Mouse (Mus musculus): Measurements from ENCODE around the gene Ttc27. TPM values are rescaled to one million over a fixed set of nuclear protein-coding genes. Genes with fewer than 3 reads are reported as not detected.

The Ttc27 gene
- polyA plus RNA-seq, 1 experiment from 2014 or later = 23.6 TPM

DNA sequence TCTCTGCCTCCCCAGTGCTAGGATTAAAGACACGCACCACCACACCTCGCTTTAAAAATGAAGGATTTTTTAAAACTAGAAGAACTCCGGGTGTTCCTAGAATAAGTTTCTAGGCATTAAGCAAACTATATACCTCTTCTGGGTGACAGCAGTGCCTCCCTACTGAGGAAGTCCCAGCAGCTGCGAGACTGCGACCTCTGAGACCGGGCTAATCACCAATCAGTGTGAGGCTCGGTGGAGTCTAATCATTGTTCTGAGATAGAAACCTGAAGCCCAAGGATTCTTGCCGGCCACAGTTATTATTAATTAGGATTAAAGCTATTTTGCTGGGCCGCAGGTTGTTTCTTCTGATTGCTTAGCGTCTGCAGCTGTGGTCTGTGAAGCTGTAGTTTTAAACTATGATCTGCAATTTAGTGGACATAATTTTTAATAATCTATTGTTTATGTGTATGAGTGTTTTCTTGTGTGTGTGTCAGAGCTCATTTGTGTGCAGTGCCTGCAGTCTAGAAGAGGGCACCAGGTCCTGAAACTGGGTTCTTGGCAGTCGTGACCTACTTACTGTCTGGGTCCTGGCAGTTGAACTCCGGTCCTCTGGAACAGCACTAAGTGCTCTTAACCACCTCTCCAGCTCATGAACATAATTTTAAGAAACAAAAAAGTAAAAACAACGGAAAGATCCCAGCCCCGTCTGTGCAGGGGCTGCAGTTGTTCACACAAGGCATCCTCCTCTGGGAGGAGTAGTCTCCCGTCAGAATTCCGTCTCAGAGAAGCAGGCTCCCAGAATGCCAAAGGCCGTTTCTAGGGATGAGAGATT is 142.9 kb downstream of the Ttc27 start:
- H3K36me3 ChIP-seq = peaks cover 3% of the 10 kb centered on the region; the same call in 1 of the 2 replicates
- H3K4me1 ChIP-seq = peaks cover 26% of the 10 kb centered on the region
- WGBS = 67% methylated on average over 17 of the region's 17 CpGs
- no peak for DNase-seq (ENCODE audit: low spot score)
- H3K4me3 ChIP-seq = no peak overlapping the region
- no peaks in the 10 kb centered on the region for H3K9me3 ChIP-seq
- H3K27me3 ChIP-seq (ENCODE audit: insufficient read depth, poor library complexity, severe bottlenecking) = no peaks in the 10 kb centered on the region
- no peak overlapping the region for H3K27ac ChIP-seq

DNA sequence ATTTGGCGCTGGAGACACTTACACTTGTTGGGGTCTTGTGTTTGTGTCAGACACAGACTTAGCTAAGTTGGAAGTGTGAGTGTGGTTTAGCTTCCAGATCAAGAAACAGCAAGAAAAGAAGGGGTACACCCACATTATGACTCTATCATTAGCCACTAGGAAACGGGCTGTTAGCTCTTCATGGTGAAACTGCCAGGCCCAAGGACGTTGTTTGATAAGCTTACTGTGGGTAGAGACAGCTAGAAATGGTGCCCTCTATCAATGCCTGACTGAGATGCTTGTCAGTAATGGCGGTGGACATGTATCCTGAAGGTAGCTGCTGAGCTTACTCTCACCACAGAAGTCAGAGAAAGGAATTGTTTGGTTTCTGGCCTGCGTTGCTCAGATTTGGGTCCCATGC is 146.3 kb downstream of the Ttc27 start:
- no peak overlapping the region for H3K4me3 ChIP-seq
- peaks cover 58% of the 10 kb centered on the region for H3K4me1 ChIP-seq
- WGBS = 77% methylated on average over 5 of the region's 5 CpGs

DNA sequence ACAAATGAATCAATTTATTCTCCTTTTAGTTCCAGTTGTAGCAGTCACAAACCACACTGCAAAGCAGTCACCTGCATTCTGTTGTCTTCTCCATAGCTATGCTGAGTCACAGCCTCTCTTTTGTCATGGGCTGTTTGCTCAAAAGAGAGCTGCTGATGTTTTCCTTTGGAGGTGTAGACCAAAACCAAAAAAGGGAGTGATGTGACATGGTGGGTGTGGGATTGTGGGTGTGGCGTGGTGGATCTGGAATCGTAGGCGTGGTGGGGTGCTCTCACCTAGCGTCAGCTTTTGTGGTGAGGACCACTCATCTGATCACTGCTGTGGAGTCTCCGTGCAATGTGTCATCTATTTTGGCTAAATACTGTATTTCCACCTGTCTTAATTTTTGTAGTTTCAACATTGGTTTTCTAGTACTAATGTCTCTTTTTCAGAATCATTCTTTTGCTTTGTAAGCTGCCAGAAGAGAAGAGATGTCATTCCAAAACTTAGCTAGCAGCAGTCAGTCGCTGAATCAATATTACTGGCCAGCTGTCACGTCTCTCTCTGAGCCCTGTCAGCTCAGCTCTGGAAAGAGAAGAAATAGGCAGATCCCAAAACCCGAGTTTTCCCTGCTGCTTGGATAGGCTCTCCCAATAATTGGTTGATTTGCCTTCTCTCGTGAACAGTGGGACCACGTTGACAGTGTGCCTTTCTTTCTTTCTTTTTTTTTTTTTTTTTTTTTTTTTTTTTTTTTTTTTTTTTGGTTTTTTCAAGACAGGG is 147.4 kb downstream of the Ttc27 start:
- Histone ChIP-seq H3K9me3 (no peaks in the 10 kb centered on the region), H3K4me3 (no peak overlapping the region), H3K36me3 (peaks cover 3% of the 10 kb centered on the region; the same call in 1 of the 2 replicates), H3K27ac (no peak overlapping the region), H3K4me1 (peaks cover 60% of the 10 kb centered on the region), H3K27me3 (ENCODE audit: insufficient read depth, poor library complexity, severe bottlenecking) (no peaks in the 10 kb centered on the region)
- DNase-seq (ENCODE audit: low spot score) = no peak
- 87% methylated on average over 10 of the region's 10 CpGs for WGBS

More for the DNA sequence above, 146.3 kb downstream of the Ttc27 start:
- no peak for DNase-seq (ENCODE audit: low spot score)
- no peaks in the 10 kb centered on the region for H3K9me3 ChIP-seq
- H3K36me3 ChIP-seq = peaks cover 3% of the 10 kb centered on the region; the same call in 1 of the 2 replicates
- no peak overlapping the region for H3K27ac ChIP-seq
- no peaks in the 10 kb centered on the region for H3K27me3 ChIP-seq (ENCODE audit: insufficient read depth, poor library complexity, severe bottlenecking)

DNA sequence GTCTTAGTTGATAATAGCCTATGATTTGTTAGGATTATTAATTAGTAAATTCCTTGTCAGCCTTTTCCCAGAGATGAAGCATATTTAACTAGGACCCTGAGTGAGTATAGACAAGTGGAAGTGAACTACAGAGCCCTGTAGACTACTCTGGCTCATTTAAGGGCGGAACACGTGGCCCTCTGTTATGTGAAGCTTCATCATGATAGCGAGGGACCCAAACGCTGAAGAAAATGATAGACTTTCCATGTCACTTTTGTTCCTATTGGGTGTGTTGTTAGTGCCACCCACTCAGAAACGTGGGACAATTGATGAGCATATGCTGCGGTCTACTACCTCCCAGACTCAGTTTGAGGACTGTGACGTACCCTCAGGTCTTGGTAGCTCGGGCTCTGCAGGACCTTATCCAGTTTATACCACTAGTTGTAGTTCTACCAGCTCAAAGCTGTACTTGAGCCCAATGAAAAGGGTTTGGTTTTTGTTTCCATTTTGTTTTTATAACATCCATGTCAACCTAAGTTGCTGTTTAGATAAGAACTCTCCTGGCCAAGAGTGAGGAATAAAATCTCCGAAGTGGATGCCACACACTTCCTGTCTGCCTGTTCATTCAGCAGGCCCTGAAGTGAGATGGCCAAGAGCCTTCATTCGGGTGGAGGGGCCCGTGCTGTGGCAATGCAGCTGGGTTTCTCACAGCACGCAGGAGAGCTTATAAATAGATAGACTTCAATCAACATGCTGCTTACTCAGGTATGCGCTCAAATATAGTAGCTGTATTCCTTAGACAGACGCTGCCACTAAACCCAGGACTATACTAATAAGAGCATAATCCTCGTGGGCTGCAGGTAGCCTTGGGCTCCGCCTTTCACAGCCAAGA is 148.4 kb downstream of the Ttc27 start:
- no peaks in the 10 kb centered on the region for H3K9me3 ChIP-seq
- DNase-seq (ENCODE audit: low spot score) = no peak
- H3K4me3 ChIP-seq = no peak overlapping the region
- H3K4me1 ChIP-seq = peaks cover 61% of the 10 kb centered on the region
- H3K36me3 ChIP-seq = peaks cover 3% of the 10 kb centered on the region; the same call in 1 of the 2 replicates
- H3K27ac ChIP-seq = peak overlapping the region; percentile 78
- 69% methylated on average over 16 of the region's 16 CpGs for WGBS
- no peaks in the 10 kb centered on the region for H3K27me3 ChIP-seq (ENCODE audit: insufficient read depth, poor library complexity, severe bottlenecking)

DNA sequence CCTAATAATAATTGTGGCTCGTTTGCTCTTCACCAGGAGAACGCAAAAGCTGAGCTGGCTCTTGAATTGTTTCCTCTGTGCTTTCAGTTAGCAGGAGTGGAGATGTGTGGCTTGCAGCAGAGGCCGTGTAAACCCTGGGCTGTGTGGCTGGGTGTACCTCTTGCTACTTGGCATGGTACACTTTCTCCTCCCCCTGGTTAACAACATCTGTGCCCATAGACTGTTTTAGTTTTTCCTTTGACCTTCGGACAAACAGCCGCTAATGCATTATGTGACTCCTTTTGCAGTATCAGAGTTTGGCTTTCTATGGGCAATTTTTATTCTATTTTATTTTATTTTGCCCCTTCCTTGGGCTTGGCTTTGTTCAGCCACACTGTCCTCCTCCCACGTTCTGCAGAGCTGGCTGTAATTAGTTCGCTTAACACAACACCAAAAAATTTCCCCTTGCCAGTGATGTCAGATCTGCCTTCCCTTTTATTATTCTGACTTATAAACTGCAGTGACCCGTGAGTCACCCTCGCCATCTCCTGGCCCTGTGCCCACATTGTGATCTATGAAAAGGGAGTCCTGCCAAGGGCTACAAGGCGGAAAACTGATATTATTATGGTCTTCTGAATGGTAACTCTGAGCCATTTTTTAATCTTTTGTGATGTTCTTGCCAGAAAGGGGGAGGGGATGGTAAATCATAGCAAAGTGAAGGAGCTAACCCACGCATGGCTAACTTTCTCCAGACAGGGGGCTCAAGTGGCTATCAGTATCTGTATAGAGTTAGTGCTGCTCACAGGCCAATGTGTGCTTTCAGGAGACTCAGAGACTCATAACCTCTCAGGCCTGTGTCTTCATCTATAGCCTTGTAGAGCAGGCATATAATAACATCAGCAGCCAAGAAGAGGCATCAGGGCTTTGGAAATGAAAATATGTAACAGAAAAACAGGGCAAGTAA is 149.3 kb downstream of the Ttc27 start:
- Histone ChIP-seq H3K9me3 (no peaks in the 10 kb centered on the region), H3K36me3 (peaks cover 3% of the 10 kb centered on the region; the same call in 1 of the 2 replicates), H3K4me3 (no peak overlapping the region), H3K4me1 (peaks cover 65% of the 10 kb centered on the region), H3K27ac (peak overlapping the region; percentile 78), H3K27me3 (ENCODE audit: insufficient read depth, poor library complexity, severe bottlenecking) (no peaks in the 10 kb centered on the region)
- DNase-seq (ENCODE audit: low spot score) = no peak
- WGBS = 58% methylated on average over 11 of the region's 11 CpGs

DNA sequence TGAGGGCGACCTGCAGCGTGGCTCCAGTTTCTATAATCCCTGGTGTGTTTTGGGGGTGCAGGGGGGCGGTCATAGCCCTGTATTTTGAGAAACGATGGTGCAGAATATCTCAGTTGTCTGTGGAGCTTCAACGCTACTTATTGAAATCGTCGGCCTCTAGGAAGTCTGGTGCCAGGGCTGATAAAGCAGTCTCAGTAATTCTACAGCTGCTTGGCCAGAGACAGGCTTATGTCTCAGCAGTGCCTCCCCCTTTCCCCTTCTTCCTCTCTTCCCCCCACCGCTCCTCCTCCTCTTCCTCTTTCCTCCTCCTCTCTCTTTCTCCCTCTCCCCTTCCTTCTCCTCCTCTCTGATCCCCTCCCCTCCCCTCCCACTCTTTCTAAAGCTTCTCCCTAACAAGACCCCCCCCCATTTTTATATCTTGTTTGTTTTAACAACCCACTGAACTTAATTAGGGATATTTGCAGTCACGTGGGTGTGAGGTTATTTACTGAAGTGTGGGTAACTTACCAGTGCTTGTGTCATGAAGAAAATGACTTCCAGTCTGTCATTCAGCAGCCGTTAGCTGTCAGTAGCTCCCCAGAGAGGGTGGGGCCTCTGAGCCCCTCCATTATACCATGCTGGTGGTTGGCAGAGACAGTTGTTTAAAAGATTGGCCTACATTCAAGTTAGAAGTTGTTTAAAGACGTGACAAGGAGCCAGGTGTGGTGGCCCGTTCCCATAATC is 150.8 kb downstream of the Ttc27 start:
- WGBS = 53% methylated on average over 12 of the region's 12 CpGs
- no peaks in the 10 kb centered on the region for H3K36me3 ChIP-seq
- H3K4me3 ChIP-seq = no peak overlapping the region
- H3K9me3 ChIP-seq = no peaks in the 10 kb centered on the region
- peaks cover 68% of the 10 kb centered on the region for H3K4me1 ChIP-seq
- no peaks in the 10 kb centered on the region for H3K27me3 ChIP-seq (ENCODE audit: insufficient read depth, poor library complexity, severe bottlenecking)
- no peak for DNase-seq (ENCODE audit: low spot score)
- H3K27ac ChIP-seq = peak overlapping the region; percentile 78

DNA sequence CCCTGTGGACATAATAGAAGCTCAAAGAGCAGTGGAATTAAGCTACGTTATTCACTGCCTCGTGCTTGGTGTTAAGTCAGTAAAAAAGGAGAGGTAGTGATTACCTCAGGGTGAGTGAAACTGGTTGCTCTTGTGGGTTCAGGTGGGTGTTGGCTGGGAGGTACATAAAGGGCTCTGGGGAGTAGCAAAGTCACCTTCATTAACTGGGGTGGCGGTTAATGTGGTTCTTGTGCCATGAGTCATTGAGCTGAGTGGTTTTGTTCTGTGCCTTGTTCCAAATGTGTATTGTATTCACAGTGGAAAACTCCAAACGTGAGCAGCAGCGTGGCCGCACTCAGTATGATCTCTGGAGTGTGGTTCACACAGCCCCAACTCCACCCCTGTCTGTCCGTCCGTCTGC is 152.0 kb downstream of the Ttc27 start:
- Histone ChIP-seq H3K27ac (peak overlapping the region; percentile 78), H3K4me3 (no peak overlapping the region), H3K36me3 (no peaks in the 10 kb centered on the region), H3K4me1 (peaks cover 71% of the 10 kb centered on the region), H3K27me3 (ENCODE audit: insufficient read depth, poor library complexity, severe bottlenecking) (no peaks in the 10 kb centered on the region), H3K9me3 (no peaks in the 10 kb centered on the region)
- WGBS = 74% methylated on average over 8 of the region's 8 CpGs
- DNase-seq (ENCODE audit: low spot score) = no peak

DNA sequence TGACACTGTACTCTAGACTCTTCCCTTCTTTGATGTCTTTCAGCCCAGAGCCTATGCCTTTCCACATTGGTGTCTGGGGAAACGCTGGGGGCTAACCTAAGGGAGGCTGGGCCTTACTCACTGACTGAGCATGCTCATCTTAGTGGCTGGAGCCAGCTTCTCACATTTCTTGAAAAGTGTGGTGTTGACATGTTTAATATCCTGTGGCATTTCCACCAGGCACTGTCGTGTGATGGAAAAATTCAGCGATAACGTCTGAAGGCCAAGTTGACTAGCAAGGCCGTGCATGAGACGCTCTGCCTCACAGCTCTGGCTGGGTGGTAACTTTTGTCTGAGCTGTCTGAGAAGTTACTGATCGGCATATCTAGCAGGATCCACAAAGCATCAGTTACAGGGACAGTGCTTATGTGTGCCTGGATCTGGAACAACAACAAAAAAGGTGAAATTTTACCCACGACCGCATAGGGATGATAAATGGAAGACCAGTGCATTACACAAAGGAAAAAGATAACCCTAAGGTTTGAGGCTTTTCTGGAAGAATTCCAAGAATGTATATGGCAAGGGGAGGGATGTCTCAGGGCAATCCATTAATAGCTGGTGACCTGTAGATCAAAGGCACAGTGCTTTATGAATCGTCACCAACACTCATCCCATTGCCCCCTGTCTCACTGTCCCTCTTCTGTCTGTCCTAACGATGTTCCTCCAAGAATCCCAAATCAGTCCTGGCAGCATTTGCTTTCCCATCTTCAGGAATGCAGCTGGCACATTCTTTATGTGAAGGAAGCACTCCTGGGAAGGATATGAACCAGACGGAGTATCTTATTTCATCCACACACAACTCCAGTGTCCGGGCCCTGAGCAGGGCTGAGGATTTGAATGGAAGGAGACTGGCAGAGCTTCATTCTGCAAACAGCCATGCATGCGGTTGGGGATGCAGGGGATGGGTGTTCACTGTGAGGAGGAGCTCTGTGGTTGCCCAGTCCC is 152.9 kb downstream of the Ttc27 start:
- Histone ChIP-seq H3K4me3 (no peak overlapping the region), H3K27ac (peak overlapping the region; percentile 78), H3K27me3 (ENCODE audit: insufficient read depth, poor library complexity, severe bottlenecking) (no peaks in the 10 kb centered on the region), H3K9me3 (no peaks in the 10 kb centered on the region), H3K36me3 (no peaks in the 10 kb centered on the region), H3K4me1 (peaks cover 78% of the 10 kb centered on the region)
- DNase-seq (ENCODE audit: low spot score) = peak; percentile 83
- WGBS = 26% methylated on average over 14 of the region's 14 CpGs

DNA sequence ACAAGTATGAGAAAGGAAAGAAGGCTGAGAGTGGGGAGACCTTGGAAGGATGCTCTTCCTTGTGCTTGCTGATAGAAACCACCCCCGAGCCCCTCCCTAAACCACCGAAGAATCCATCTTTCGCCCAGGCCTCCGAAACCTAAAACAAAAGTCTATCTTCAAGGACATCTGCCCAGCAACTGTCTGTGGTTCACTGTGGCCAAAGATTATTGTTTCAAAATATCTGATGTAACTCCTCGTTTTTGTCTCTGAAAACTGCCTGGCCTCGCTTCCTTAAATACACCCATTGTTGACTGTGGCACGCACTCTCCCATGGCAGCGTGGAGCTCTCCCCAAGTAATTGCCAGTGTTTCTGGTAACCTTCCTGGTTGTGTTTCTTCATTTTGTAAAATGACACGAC is 155.0 kb downstream of the Ttc27 start:
- Histone ChIP-seq H3K9me3 (no peaks in the 10 kb centered on the region), H3K27me3 (ENCODE audit: insufficient read depth, poor library complexity, severe bottlenecking) (no peaks in the 10 kb centered on the region), H3K4me3 (no peak overlapping the region), H3K36me3 (no peaks in the 10 kb centered on the region), H3K27ac (peak overlapping the region; percentile 69), H3K4me1 (peaks cover 75% of the 10 kb centered on the region)
- no peak for DNase-seq (ENCODE audit: low spot score)
- 77% methylated on average over 9 of the region's 9 CpGs for WGBS

DNA sequence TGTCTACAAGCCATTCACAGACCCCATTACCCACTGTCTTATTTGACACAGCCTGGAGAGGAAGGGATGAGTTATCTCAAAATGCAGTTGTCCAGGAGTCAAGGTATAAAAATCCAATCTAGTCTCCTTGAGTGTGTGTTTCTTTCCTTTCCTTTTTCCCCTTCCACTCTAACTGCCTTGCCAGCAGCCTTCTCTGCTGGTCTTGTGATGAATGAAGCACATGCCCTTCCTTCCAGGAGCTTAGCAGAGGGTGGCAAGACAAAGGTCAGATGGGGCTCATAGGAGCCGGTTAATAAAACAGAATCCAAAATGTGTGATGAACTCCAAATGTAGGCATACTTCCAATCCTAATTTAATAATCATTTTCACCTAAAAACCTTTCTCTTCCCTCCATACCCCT is 156.2 kb downstream of the Ttc27 start:
- H3K27ac ChIP-seq = peak overlapping the region; percentile 42; the same call in 1 of the 2 replicates
- no peaks in the 10 kb centered on the region for H3K36me3 ChIP-seq
- no peak for DNase-seq (ENCODE audit: low spot score)
- no peak overlapping the region for H3K4me3 ChIP-seq
- H3K4me1 ChIP-seq = peaks cover 64% of the 10 kb centered on the region
- no peaks in the 10 kb centered on the region for H3K9me3 ChIP-seq
- WGBS = 87% methylated on average over 1 of the region's 1 CpGs
- no peaks in the 10 kb centered on the region for H3K27me3 ChIP-seq (ENCODE audit: insufficient read depth, poor library complexity, severe bottlenecking)

All from heart, embryonic 10.5 days (tissue).